Mouse (Mus musculus): ENCODE data around the gene Glis3. TPM values are rescaled to one million over a fixed set of nuclear protein-coding genes. Genes with fewer than 3 reads are reported as not detected.

Gene Glis3
- total RNA-seq, 2 experiments from 2014 or later: 6.5 to 6.7 TPM

GRCm38 (mm10) chr19:28617736-28618135 lies 62.1 kb downstream of the Glis3 start:
- TF ChIP-seq CTCF (IDR thresholded peaks at IDR 0.05): no peak
- DNase-seq (ENCODE audit: extremely low spot score in 1 of 2, low spot score in 2 of 2): no peak
- intact Hi-C loops (cut with DNase I): loop anchor here (5.0 kb wide), 1 partner anchor 115 kb away; no protein-coding TSS in a partner anchor
- H3K27ac ChIP-seq: no peak overlapping the region
- H3K4me3 ChIP-seq: no peak overlapping the region

DNA sequence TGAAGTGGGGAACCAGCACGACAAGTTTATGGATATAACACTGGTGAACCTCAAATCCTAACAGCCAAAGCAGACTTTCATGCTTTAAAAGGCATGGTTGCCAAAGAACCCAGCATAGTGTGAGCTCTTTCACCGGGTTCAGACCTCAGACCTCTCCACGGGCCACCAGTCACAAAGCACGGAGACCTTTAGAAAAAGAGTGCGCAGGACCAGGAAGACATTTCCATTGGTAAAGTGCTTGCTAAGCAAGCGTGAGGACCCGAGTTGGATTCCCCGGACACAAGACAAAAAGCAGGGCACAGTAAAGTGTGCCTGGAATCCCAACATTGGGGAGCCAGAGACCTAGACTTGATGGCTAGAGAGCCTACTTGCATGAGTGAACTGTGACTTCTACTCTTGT lies 62.7 kb downstream of the Glis3 start:
- H3K4me3 ChIP-seq: no peak overlapping the region
- intact Hi-C loops (cut with DNase I): loop anchor here (5.0 kb wide), 1 partner anchor 115 kb away; no protein-coding TSS in a partner anchor
- no peak for TF ChIP-seq CTCF (IDR thresholded peaks at IDR 0.05)
- no peak for DNase-seq (ENCODE audit: extremely low spot score in 1 of 2, low spot score in 2 of 2)
- H3K27ac ChIP-seq: no peak overlapping the region

GRCm38 (mm10) chr19:28616487-28616886 lies 63.4 kb downstream of the Glis3 start:
- intact Hi-C loops (cut with DNase I): loop anchor here (5.0 kb wide), 1 partner anchor 114 kb away; no protein-coding TSS in a partner anchor
- no peak for TF ChIP-seq CTCF (IDR thresholded peaks at IDR 0.05)
- Histone ChIP-seq H3K4me3 (no peak overlapping the region), H3K27ac (no peak overlapping the region)
- DNase-seq (ENCODE audit: extremely low spot score in 1 of 2, low spot score in 2 of 2): no peak

DNA sequence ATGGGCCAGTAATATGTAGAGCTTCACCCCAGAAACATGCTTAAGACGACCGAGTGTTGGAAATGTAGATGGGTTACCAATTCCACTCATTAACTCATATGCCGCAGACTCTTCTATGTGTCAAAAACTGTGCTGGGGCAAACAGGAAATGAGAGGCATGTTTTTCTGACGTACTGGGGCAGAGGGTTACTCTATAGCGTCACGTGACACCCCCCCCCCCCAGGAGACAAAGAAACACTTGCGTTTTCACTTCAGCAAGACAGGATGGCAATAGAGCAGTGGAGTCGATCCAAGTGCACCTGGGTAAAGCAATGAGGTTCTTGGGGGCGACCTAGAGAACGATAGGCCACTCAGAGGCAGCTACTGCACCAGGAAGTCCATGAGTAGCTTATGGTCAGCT lies 67.6 kb downstream of the Glis3 start:
- no peak for TF ChIP-seq CTCF (IDR thresholded peaks at IDR 0.05)
- DNase-seq (ENCODE audit: extremely low spot score in 1 of 2, low spot score in 2 of 2): no peak
- intact Hi-C loops (cut with DNase I): no loop called here
- H3K27ac ChIP-seq: no peak overlapping the region
- H3K4me3 ChIP-seq: no peak overlapping the region

- intact Hi-C loops (cut with DNase I): no loop called here
- Histone ChIP-seq H3K27ac (no peak overlapping the region), H3K4me3 (no peak overlapping the region)
- no peak for DNase-seq (ENCODE audit: extremely low spot score in 1 of 2, low spot score in 2 of 2)
- no peak for TF ChIP-seq CTCF (IDR thresholded peaks at IDR 0.05)
These were observed 71.1 kb downstream of the Glis3 start for GRCm38 (mm10) chr19:28608747-28609146.

- DNase-seq (ENCODE audit: extremely low spot score in 1 of 2, low spot score in 2 of 2): no peak
- Histone ChIP-seq H3K4me3 (no peak overlapping the region), H3K27ac (no peak overlapping the region)
- intact Hi-C loops (cut with DNase I): no loop called here
- TF ChIP-seq CTCF (IDR thresholded peaks at IDR 0.05): no peak
These were observed 71.6 kb downstream of the Glis3 start for GRCm38 (mm10) chr19:28608277-28608676.

- Histone ChIP-seq H3K27ac (no peak overlapping the region), H3K4me3 (no peak overlapping the region)
- intact Hi-C loops (cut with DNase I): no loop called here
- TF ChIP-seq CTCF (IDR thresholded peaks at IDR 0.05): no peak
- no peak for DNase-seq (ENCODE audit: extremely low spot score in 1 of 2, low spot score in 2 of 2)
These were observed 79.0 kb downstream of the Glis3 start for GRCm38 (mm10) chr19:28600866-28601265.

DNA sequence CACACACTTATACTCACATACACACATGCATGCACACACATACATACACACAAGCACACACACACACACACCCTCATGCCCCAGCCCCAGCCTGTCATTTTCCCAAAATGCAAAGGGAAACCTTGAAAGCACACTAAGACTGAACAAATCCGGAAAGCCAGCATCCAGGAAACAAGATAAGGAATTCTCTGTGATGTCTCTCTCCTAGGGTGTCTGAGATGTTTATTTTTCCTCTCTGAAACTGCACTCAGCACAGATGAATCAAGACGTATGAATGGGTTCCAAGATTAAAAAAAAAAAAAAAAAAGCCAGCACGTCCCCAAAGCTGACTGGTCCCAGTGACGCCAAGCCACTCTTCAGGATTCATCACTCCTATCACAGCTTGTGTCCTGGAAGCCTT lies 85.7 kb downstream of the Glis3 start:
- Histone ChIP-seq H3K4me3 (no peak overlapping the region), H3K27ac (no peak overlapping the region)
- intact Hi-C loops (cut with DNase I): no loop called here
- TF ChIP-seq CTCF (IDR thresholded peaks at IDR 0.05): no peak
- no peak for DNase-seq (ENCODE audit: extremely low spot score in 1 of 2, low spot score in 2 of 2)

GRCm38 (mm10) chr19:28592981-28593380 lies 86.9 kb downstream of the Glis3 start:
- intact Hi-C loops (cut with DNase I): no loop called here
- Histone ChIP-seq H3K27ac (no peak overlapping the region), H3K4me3 (no peak overlapping the region)
- no peak for DNase-seq (ENCODE audit: extremely low spot score in 1 of 2, low spot score in 2 of 2)
- no peak for TF ChIP-seq CTCF (IDR thresholded peaks at IDR 0.05)

- intact Hi-C loops (cut with DNase I): no loop called here
- TF ChIP-seq CTCF (IDR thresholded peaks at IDR 0.05): no peak
- Histone ChIP-seq H3K27ac (no peak overlapping the region), H3K4me3 (no peak overlapping the region)
- DNase-seq (ENCODE audit: extremely low spot score in 1 of 2, low spot score in 2 of 2): no peak
These were observed 88.0 kb downstream of the Glis3 start for GRCm38 (mm10) chr19:28591736-28592477.

DNA sequence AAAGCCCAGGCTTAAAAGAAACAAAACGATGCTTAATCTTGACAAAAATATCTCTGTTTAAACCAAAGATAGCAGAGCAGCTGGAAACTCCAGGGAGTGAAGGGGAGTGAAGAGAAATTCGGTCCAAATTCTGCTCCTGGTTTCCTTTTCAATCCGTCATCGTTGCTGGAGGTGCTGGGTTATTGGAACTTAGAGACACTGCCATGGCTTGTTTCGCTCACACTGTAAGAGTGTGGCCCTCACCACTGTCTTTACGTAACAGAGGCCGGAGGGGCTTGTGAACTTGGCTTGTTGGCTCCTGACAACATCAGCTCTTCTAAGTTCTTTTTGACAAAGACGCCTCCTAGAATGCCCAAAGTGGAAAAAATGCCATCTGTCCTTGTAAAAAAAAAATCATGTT lies 99.4 kb downstream of the Glis3 start:
- peak; percentile 21 to 44 for DNase-seq (ENCODE audit: extremely low spot score in 1 of 2, low spot score in 2 of 2)
- intact Hi-C loops (cut with DNase I): no loop called here
- Histone ChIP-seq H3K4me3 (no peak overlapping the region), H3K27ac (peak overlapping the region; percentile 37)
- TF ChIP-seq CTCF (IDR thresholded peaks at IDR 0.05): no peak

- intact Hi-C loops (cut with DNase I): no loop called here
- no peak overlapping the region for H3K4me3 ChIP-seq
- H3K27ac ChIP-seq: peak overlapping the region; percentile 37
These were observed 100.0 kb downstream of the Glis3 start for GRCm38 (mm10) chr19:28579724-28580375.

More at GRCm38 (mm10) chr19:28579724-28580375, 100.0 kb downstream of the Glis3 start:
- no peak for TF ChIP-seq CTCF (IDR thresholded peaks at IDR 0.05)
- no peak for DNase-seq (ENCODE audit: extremely low spot score in 1 of 2, low spot score in 2 of 2)
